Mouse (Mus musculus) hindbrain, embryonic 14.5 days (tissue): ENCODE results near the gene Pdpn. TPM values are rescaled to one million over a fixed set of nuclear protein-coding genes. Genes with fewer than 3 reads are reported as not detected.

ENCODE experiments used
- ATAC-seq: fragments of 200-750 bp; cut with Nextera tagmentation; 2 replicates; pipeline ENCODE4 v1.8.0; 2017; ENCODE audit warnings: moderate number of reproducible peaks, mild to moderate bottlenecking, moderate TSS enrichment, moderate library complexity; ENCODE audit not compliant: low FRiP score
- DNase-seq: peaks from one replicate; pipeline ENCODE4 v3.0.0-alpha.2; 2015; ENCODE audit warnings: low spot score
- H3K27ac ChIP-seq: fragments of 300-500 bp; sonication (generic); 2 replicates; pipeline ENCODE4 v1.5.1; 2014; ENCODE audit warnings: mild to moderate bottlenecking, moderate library complexity
- H3K27me3 ChIP-seq: fragments of 300-500 bp; sonication (generic); 2 replicates; pipeline ENCODE4 v1.6.1; 2014; ENCODE audit warnings: mild to moderate bottlenecking, low read length, mixed read lengths; ENCODE audit not compliant: control insufficient read depth, insufficient read depth
- H3K36me3 ChIP-seq: fragments of 300-500 bp; sonication (generic); replicated peaks from 2 replicates; pipeline ENCODE4 v1.6.1; 2014; ENCODE audit not compliant: control insufficient read depth, insufficient read depth
- H3K4me1 ChIP-seq: fragments of 300-500 bp; sonication (generic); replicated peaks from 2 replicates; pipeline ENCODE4 v1.6.1; 2014; ENCODE audit warnings: antibody characterized with exemption, low read length, mixed read lengths; ENCODE audit not compliant: control insufficient read depth, insufficient read depth
- H3K4me2 ChIP-seq: fragments of 300-500 bp; sonication (generic); replicated peaks from 2 replicates; pipeline ENCODE4 v1.6.1; 2014; ENCODE audit warnings: mild to moderate bottlenecking, moderate library complexity
- H3K4me3 ChIP-seq: fragments of 300-500 bp; sonication (generic); replicated peaks from 2 replicates; pipeline ENCODE4 v1.5.1; 2014; ENCODE audit warnings: mild to moderate bottlenecking, low read length
- H3K9ac ChIP-seq: fragments of 300-500 bp; sonication (generic); 2 replicates; pipeline ENCODE4 v1.6.1; 2014
- H3K9me3 ChIP-seq: fragments of 300-500 bp; sonication (generic); 2 replicates; pipeline ENCODE4 v1.6.1; 2016; ENCODE audit warnings: low read length; ENCODE audit not compliant: control insufficient read depth
- WGBS: fragments of 180-500 bp; shearing (Covaris S2); extraction: QIAGEN DNeasy Blood & Tissue Kit; methylation state at CpG from one replicate; pipeline ENCODE4 v1.1.7; 2014; 5-methylcytosine and 5-hydroxymethylcytosine counted together
- polyA plus RNA-seq: library from polyadenylated mRNA; unstranded; fragments of >200 nt; fragmentation: Nextera tagmentation; extraction: Ambion mirVana; gene quantifications from 2 replicates; pipeline ENCODE4 v1.2.1, GENCODE M21; 2014

Pdpn gene
- polyA plus RNA-seq, 1 experiment from 2014 or later, result 59.6 TPM

DNA sequence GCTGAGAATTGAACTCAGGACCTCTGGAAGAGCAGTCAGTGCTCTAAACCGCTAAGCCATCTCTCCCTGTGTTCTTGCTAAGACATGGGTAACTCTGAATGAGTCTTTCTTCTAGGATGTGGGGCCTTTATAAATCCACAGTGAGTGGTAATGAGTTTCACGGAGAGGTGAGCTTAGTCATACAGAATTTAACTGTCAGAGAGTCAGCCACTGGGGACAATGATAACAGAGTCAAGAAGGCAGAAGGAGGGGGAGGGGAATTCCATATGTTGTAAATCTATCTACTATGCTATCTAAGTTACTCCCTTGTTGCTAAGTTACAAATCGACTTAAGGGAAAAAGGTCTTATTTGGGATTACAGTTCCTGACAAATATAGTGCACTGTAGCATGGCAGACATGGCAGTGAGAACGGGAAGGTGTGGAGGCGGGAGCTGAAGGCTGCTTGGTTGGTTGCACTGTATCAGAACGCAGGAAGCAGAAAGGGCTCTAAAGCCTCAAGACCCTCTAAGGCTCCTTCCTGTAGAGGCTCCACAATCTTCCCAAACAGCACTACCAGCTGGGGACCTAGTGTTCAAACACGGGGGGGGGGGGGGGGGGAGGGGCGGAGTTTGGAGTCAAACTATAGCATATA is 39.5 kb downstream of the Pdpn start:
- peaks cover 4% of the 10 kb centered on the region; the same call in 1 of the 2 replicates for H3K4me1 ChIP-seq
- DNase-seq, result peak; percentile 46
- no peaks in the 10 kb centered on the region for H3K9me3 ChIP-seq
- H3K4me3 ChIP-seq, result no peak overlapping the region
- H3K36me3 ChIP-seq, result no peaks in the 10 kb centered on the region
- H3K4me2 ChIP-seq, result no peak overlapping the region
- H3K9ac ChIP-seq, result no peak overlapping the region
- 48% methylated on average over 7 of the region's 8 CpGs for WGBS
- no peaks in the 10 kb centered on the region for H3K27me3 ChIP-seq
- 0 out of 2 replicates have a peak, but pooled peaks have one; percentile 41 for ATAC-seq
- no peak overlapping the region for H3K27ac ChIP-seq

DNA sequence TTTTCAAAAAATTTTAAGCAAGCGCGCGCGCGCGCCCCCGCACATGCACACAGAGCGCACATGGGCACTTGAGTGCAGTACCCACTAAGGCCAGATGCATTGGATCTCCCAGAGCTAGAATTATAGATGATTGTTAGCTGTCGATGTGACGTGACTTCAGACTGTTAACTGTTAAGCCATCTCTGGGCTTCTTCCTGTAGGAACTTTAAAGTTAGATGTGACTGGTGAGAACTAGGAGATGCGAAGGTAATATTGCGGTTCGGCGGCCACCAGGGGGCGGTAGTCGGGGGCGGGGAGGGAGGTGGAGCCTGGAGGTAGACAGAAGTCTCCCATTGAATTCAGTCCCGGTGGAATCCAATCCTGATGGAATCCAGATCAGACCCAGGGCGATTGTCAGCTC is 40.8 kb downstream of the Pdpn start:
- no peak overlapping the region for H3K9ac ChIP-seq
- WGBS, result 37% methylated on average over 19 of the region's 19 CpGs
- no peak overlapping the region for H3K4me3 ChIP-seq
- ATAC-seq, result no peak
- no peak overlapping the region for H3K27ac ChIP-seq
- peak overlapping the region; percentile 33 for H3K4me2 ChIP-seq
- H3K9me3 ChIP-seq, result no peaks in the 10 kb centered on the region
- DNase-seq, result no peak
- H3K4me1 ChIP-seq, result peaks cover 4% of the 10 kb centered on the region; the same call in 1 of the 2 replicates
- no peaks in the 10 kb centered on the region for H3K27me3 ChIP-seq
- H3K36me3 ChIP-seq, result no peaks in the 10 kb centered on the region

DNA sequence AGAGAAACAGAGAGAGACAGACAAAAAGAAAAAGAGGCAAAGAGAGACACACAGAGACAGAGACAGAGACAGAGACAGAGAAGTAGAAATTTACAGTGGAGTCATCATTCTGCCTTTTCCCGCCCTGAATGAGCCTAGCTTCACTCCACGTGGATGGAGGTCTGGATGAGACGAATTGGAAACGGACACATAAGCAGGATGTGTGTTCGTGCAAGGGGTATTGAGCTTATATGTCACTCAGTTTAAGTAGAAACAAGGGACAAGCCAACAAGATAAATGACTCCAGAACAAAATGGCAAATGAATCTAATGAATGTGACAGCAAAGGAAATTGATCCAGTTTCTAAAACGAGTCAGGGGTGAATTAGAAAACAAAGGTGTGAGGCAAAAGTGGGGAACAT is 41.4 kb downstream of the Pdpn start:
- peaks cover 4% of the 10 kb centered on the region; the same call in 1 of the 2 replicates for H3K4me1 ChIP-seq
- no peak overlapping the region for H3K4me3 ChIP-seq
- ATAC-seq (no peak), DNase-seq (no peak)
- H3K27ac ChIP-seq, result no peak overlapping the region
- WGBS, result 44% methylated on average over 6 of the region's 6 CpGs
- H3K4me2 ChIP-seq, result no peak overlapping the region
- 0 out of 2 replicates have a peak, but pooled peaks cover 3% of the 10 kb centered on the region for H3K9me3 ChIP-seq
- no peaks in the 10 kb centered on the region for H3K27me3 ChIP-seq
- H3K9ac ChIP-seq, result no peak overlapping the region
- H3K36me3 ChIP-seq, result no peaks in the 10 kb centered on the region

DNA sequence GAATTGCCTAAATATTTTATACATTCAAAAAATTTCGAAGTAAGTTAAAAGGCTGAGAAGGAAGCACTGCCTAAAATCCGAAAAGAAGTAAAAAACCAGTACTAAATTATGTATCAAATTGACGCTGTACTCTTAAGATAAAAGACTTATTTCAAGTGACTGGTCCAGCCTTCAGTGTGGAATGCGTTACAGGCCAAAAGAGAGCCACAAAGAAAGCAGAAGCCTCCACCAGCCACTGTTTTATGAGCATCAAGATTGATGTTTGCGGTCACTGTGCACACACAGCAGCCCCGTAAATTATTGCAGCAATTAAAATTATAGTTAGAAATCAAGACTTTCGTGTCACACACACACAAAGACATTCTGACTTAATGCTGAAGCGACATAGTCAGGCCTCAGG is 43.8 kb downstream of the Pdpn start:
- no peak for DNase-seq
- Histone ChIP-seq H3K27ac (no peak overlapping the region), H3K9ac (no peak overlapping the region), H3K4me2 (no peak overlapping the region), H3K27me3 (no peaks in the 10 kb centered on the region), H3K9me3 (0 out of 2 replicates have a peak, but pooled peaks cover 3% of the 10 kb centered on the region), H3K36me3 (no peaks in the 10 kb centered on the region), H3K4me1 (peaks cover 4% of the 10 kb centered on the region; the same call in 1 of the 2 replicates), H3K4me3 (no peak overlapping the region)
- 80% methylated on average over 8 of the region's 8 CpGs for WGBS
- ATAC-seq, result no peak

DNA sequence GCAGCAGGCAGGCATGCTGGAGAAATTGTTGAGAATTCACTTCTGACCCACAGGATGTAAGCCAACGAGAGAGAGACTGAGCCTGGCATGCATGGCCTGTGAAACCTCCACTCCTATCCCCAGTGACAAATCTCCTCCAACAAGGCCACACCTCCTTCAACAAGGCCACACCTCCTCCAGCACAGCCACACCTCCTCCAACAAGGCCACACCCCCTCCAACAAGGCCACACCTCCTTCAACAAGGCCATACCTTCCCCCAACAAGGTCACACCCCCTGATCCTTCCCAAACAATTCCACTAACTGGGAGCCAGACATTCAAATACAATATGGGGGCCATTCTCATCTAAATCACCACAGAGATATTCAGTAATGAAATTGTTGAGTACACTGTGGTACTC is 46.0 kb downstream of the Pdpn start:
- 89% methylated on average over 1 of the region's 1 CpGs for WGBS
- H3K4me3 ChIP-seq, result no peak overlapping the region
- no peak for DNase-seq
- no peak for ATAC-seq
- no peaks in the 10 kb centered on the region for H3K36me3 ChIP-seq
- no peak overlapping the region for H3K4me2 ChIP-seq
- no peaks in the 10 kb centered on the region for H3K27me3 ChIP-seq
- H3K9ac ChIP-seq, result no peak overlapping the region
- 0 out of 2 replicates have a peak, but pooled peaks cover 3% of the 10 kb centered on the region for H3K9me3 ChIP-seq
- no peak overlapping the region for H3K27ac ChIP-seq
- H3K4me1 ChIP-seq, result no peaks in the 10 kb centered on the region

DNA sequence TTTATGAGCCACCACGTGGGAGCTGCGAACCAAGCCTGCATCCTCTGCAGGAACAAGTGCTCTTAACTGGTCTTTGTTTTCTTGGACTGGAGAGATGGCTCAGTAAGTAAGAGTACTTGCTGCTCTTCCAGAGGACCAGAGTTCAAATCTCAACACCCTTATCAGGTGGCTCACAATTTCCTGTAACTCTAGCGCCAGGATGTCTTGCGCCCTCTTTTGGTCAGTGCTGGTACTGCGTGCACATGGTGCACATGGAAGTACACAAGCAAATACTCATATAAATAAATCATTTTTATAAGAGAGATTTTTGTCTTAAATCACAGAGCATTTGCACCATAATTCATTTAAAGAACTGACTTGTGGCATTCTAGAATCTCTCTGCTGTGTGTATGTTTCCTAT is 51.3 kb downstream of the Pdpn start:
- Histone ChIP-seq H3K9me3 (no peaks in the 10 kb centered on the region), H3K27ac (no peak overlapping the region), H3K4me2 (no peak overlapping the region), H3K4me1 (no peaks in the 10 kb centered on the region), H3K27me3 (no peaks in the 10 kb centered on the region), H3K9ac (no peak overlapping the region), H3K4me3 (no peak overlapping the region), H3K36me3 (no peaks in the 10 kb centered on the region)
- DNase-seq (no peak), ATAC-seq (no peak)
- WGBS, result 84% methylated on average over 5 of the region's 5 CpGs

DNA sequence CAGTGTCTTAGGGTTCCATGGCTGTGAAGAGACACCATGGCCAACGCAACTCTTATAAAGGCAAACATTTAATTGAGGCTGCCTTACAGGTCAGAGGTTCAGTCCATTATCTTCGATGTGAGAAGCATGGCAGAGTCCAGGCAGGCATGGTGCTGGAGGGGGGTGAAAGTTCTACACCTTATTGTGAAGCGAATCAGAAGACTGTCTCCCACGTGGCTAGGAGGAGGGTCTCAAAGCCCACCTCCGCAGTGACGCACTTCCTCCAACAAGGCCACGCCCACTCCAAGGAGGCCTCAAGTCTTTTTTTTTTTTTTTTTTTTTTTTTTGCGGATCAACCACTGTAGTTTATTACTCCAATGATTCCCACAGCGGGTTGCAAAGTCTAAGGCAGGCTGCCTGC is 58.1 kb downstream of the Pdpn start:
- H3K4me1 ChIP-seq, result no peaks in the 10 kb centered on the region
- no peak overlapping the region for H3K27ac ChIP-seq
- no peak overlapping the region for H3K9ac ChIP-seq
- ATAC-seq (no peak), DNase-seq (no peak)
- no peak overlapping the region for H3K4me3 ChIP-seq
- H3K27me3 ChIP-seq, result no peaks in the 10 kb centered on the region
- no peaks in the 10 kb centered on the region for H3K36me3 ChIP-seq
- no peaks in the 10 kb centered on the region for H3K9me3 ChIP-seq
- no peak overlapping the region for H3K4me2 ChIP-seq
- WGBS, result 80% methylated on average over 9 of the region's 9 CpGs

DNA sequence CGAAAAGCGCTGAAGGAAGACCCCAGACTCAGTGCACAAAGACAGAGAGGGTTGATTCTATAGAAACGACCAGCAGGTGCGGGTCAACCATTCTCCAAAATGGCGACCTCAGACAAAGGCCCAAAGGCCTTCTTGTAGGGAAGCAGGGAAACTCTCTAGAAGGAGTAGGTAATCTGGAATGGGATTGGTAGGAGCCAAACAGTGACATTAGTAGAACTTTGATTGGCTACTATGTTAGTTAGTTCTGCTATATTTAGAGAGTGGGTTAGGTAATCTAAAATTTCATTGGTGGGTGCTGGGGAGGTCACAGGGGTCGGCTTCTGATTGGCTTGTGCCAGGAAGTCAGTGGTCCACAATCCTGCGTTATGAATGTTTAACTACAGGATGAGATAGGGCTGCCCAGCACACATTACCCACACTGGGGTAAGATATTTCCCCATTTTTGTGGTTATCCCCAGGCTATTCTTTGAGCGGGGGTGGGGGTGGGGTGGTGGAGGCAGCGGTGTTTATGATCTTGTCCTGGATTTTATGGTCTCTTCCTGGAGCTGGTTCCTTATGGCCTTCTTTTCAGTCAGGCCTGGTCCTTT is 59.7 kb downstream of the Pdpn start:
- no peaks in the 10 kb centered on the region for H3K4me1 ChIP-seq
- ATAC-seq, result no peak

DNA sequence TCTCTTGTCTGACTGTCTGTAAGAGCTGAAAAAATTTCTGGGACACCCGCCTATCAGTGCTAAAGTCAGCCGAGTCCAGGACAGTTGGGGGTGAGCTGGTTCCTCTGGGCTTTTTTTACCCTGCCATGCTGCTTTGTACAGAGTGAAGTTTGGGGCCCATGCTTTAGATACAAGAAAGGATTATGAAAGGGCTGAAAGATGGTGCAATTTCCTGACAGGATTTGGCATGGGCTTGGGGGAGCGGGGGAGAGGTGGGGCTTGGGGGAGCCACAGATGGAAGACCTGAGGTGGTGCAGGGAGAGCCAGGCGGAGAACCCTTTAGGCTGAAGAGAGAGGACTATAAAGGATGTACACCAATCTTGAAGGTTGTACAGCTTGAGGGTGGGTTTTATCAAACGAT is 60.2 kb downstream of the Pdpn start:
- Histone ChIP-seq H3K36me3 (no peaks in the 10 kb centered on the region), H3K4me3 (no peak overlapping the region), H3K27me3 (no peaks in the 10 kb centered on the region), H3K9ac (no peak overlapping the region), H3K4me1 (no peaks in the 10 kb centered on the region), H3K27ac (no peak overlapping the region), H3K4me2 (no peak overlapping the region), H3K9me3 (0 out of 2 replicates have a peak, but pooled peaks cover 8% of the 10 kb centered on the region)
- ATAC-seq (no peak), DNase-seq (no peak)
- WGBS, result 97% methylated on average over 5 of the region's 5 CpGs

More for the DNA sequence above, 59.7 kb downstream of the Pdpn start:
- Histone ChIP-seq H3K36me3 (no peaks in the 10 kb centered on the region), H3K27ac (no peak overlapping the region), H3K9me3 (0 out of 2 replicates have a peak, but pooled peaks cover 3% of the 10 kb centered on the region), H3K4me2 (no peak overlapping the region), H3K9ac (no peak overlapping the region), H3K4me3 (no peak overlapping the region), H3K27me3 (no peaks in the 10 kb centered on the region)
- DNase-seq, result no peak
- 93% methylated on average over 9 of the region's 9 CpGs for WGBS
